Mouse (Mus musculus): Measurements from ENCODE around the gene Klhl29. TPM values are rescaled to one million over a fixed set of nuclear protein-coding genes. Genes with fewer than 3 reads are reported as not detected.

The Klhl29 gene
- polyA plus RNA-seq, 1 experiment from 2014 or later = 9.5 TPM

GRCm38 (mm10) chr12:5222439-5223202 lies 152.9 kb downstream of the Klhl29 start:
- Histone ChIP-seq H3K9me3 (ENCODE audit: control insufficient read depth, low read length) (no peaks in the 10 kb centered on the region), H3K4me3 (replicated peaks; ENCODE audit: low read depth, low read length) (no peak overlapping the region), H3K4me2 (ENCODE audit: low read length) (no peak overlapping the region), H3K27ac (replicated peaks; ENCODE audit: low read depth, low read length) (no peak overlapping the region), H3K4me1 (ENCODE audit: control insufficient read depth, insufficient read depth, low read length) (peaks cover 23% of the 10 kb centered on the region), H3K36me3 (ENCODE audit: control insufficient read depth, insufficient read depth, low read length) (no peaks in the 10 kb centered on the region), H3K9ac (replicated peaks; ENCODE audit: low read length) (no peak overlapping the region), H3K27me3 (ENCODE audit: control insufficient read depth, insufficient read depth, low read length) (no peaks in the 10 kb centered on the region)
- 94% methylated on average over 8 of the region's 8 CpGs for WGBS
- no peak for DNase-seq
- ATAC-seq (ENCODE audit: low FRiP score, low TSS enrichment) = no peak

GRCm38 (mm10) chr12:5219913-5220575 lies 155.4 kb downstream of the Klhl29 start:
- DNase-seq (peak; percentile 31), ATAC-seq (ENCODE audit: low FRiP score, low TSS enrichment) (no peak)
- H3K4me1 ChIP-seq (ENCODE audit: control insufficient read depth, insufficient read depth, low read length) = peaks cover 29% of the 10 kb centered on the region
- no peaks in the 10 kb centered on the region for H3K36me3 ChIP-seq (ENCODE audit: control insufficient read depth, insufficient read depth, low read length)
- H3K4me2 ChIP-seq (ENCODE audit: low read length) = no peak overlapping the region
- no peaks in the 10 kb centered on the region for H3K27me3 ChIP-seq (ENCODE audit: control insufficient read depth, insufficient read depth, low read length)
- WGBS = 61% methylated on average over 14 of the region's 14 CpGs
- no peak overlapping the region for H3K4me3 ChIP-seq (replicated peaks; ENCODE audit: low read depth, low read length)
- H3K9ac ChIP-seq (replicated peaks; ENCODE audit: low read length) = no peak overlapping the region
- no peaks in the 10 kb centered on the region for H3K9me3 ChIP-seq (ENCODE audit: control insufficient read depth, low read length)
- 0 out of 2 replicates have a peak overlapping the region, but pooled peaks have one; percentile 22 for H3K27ac ChIP-seq (replicated peaks; ENCODE audit: low read depth, low read length)

- Histone ChIP-seq H3K27ac (replicated peaks; ENCODE audit: low read depth, low read length) (peak overlapping the region; percentile 76), H3K4me3 (replicated peaks; ENCODE audit: low read depth, low read length) (no peak overlapping the region), H3K4me2 (ENCODE audit: low read length) (peak overlapping the region; percentile 22; the same call in 1 of the 2 replicates), H3K27me3 (ENCODE audit: control insufficient read depth, insufficient read depth, low read length) (no peaks in the 10 kb centered on the region), H3K9ac (replicated peaks; ENCODE audit: low read length) (peak overlapping the region; percentile 34; the same call in 1 of the 2 replicates), H3K36me3 (ENCODE audit: control insufficient read depth, insufficient read depth, low read length) (no peaks in the 10 kb centered on the region), H3K4me1 (ENCODE audit: control insufficient read depth, insufficient read depth, low read length) (peaks cover 43% of the 10 kb centered on the region), H3K9me3 (ENCODE audit: control insufficient read depth, low read length) (no peaks in the 10 kb centered on the region)
- 12% methylated on average over 15 of the region's 15 CpGs for WGBS
- DNase-seq (peak; percentile 83), ATAC-seq (ENCODE audit: low FRiP score, low TSS enrichment) (peak; percentile 79)
These were observed 159.4 kb downstream of the Klhl29 start for GRCm38 (mm10) chr12:5215836-5216747.

GRCm38 (mm10) chr12:5214266-5214665 lies 161.2 kb downstream of the Klhl29 start:
- no peaks in the 10 kb centered on the region for H3K9me3 ChIP-seq (ENCODE audit: control insufficient read depth, low read length)
- H3K4me2 ChIP-seq (ENCODE audit: low read length) = no peak overlapping the region
- 82% methylated on average over 9 of the region's 9 CpGs for WGBS
- DNase-seq = no peak
- H3K4me1 ChIP-seq (ENCODE audit: control insufficient read depth, insufficient read depth, low read length) = peaks cover 42% of the 10 kb centered on the region
- ATAC-seq (ENCODE audit: low FRiP score, low TSS enrichment) = no peak
- H3K36me3 ChIP-seq (ENCODE audit: control insufficient read depth, insufficient read depth, low read length) = 0 out of 2 replicates have a peak, but pooled peaks cover 4% of the 10 kb centered on the region
- H3K27me3 ChIP-seq (ENCODE audit: control insufficient read depth, insufficient read depth, low read length) = no peaks in the 10 kb centered on the region
- H3K4me3 ChIP-seq (replicated peaks; ENCODE audit: low read depth, low read length) = no peak overlapping the region
- H3K9ac ChIP-seq (replicated peaks; ENCODE audit: low read length) = no peak overlapping the region
- H3K27ac ChIP-seq (replicated peaks; ENCODE audit: low read depth, low read length) = peak overlapping the region; percentile 45; the same call in 1 of the 2 replicates

- no peak overlapping the region for H3K9ac ChIP-seq (replicated peaks; ENCODE audit: low read length)
- H3K4me2 ChIP-seq (ENCODE audit: low read length) = no peak overlapping the region
- H3K4me1 ChIP-seq (ENCODE audit: control insufficient read depth, insufficient read depth, low read length) = peaks cover 46% of the 10 kb centered on the region
- DNase-seq (peak; percentile 58), ATAC-seq (ENCODE audit: low FRiP score, low TSS enrichment) (0 out of 2 replicates have a peak, but pooled peaks have one; percentile 11)
- WGBS = 37% methylated on average over 13 of the region's 13 CpGs
- no peaks in the 10 kb centered on the region for H3K9me3 ChIP-seq (ENCODE audit: control insufficient read depth, low read length)
- H3K36me3 ChIP-seq (ENCODE audit: control insufficient read depth, insufficient read depth, low read length) = 0 out of 2 replicates have a peak, but pooled peaks cover 4% of the 10 kb centered on the region
- no peak overlapping the region for H3K4me3 ChIP-seq (replicated peaks; ENCODE audit: low read depth, low read length)
- peak overlapping the region; percentile 45 for H3K27ac ChIP-seq (replicated peaks; ENCODE audit: low read depth, low read length)
- no peaks in the 10 kb centered on the region for H3K27me3 ChIP-seq (ENCODE audit: control insufficient read depth, insufficient read depth, low read length)
These were observed 162.0 kb downstream of the Klhl29 start for GRCm38 (mm10) chr12:5213339-5214104.

- ATAC-seq (ENCODE audit: low FRiP score, low TSS enrichment) (no peak), DNase-seq (no peak)
- Histone ChIP-seq H3K4me3 (replicated peaks; ENCODE audit: low read depth, low read length) (no peak overlapping the region), H3K36me3 (ENCODE audit: control insufficient read depth, insufficient read depth, low read length) (peaks cover 12% of the 10 kb centered on the region; the same call in 1 of the 2 replicates), H3K27ac (replicated peaks; ENCODE audit: low read depth, low read length) (no peak overlapping the region), H3K9ac (replicated peaks; ENCODE audit: low read length) (no peak overlapping the region), H3K4me2 (ENCODE audit: low read length) (no peak overlapping the region), H3K27me3 (ENCODE audit: control insufficient read depth, insufficient read depth, low read length) (no peaks in the 10 kb centered on the region), H3K9me3 (ENCODE audit: control insufficient read depth, low read length) (no peaks in the 10 kb centered on the region), H3K4me1 (ENCODE audit: control insufficient read depth, insufficient read depth, low read length) (peaks cover 50% of the 10 kb centered on the region)
- WGBS = 81% methylated on average over 9 of the region's 9 CpGs
These were observed 163.6 kb downstream of the Klhl29 start for GRCm38 (mm10) chr12:5211884-5212283.

GRCm38 (mm10) chr12:5210786-5211185 lies 164.7 kb downstream of the Klhl29 start:
- Histone ChIP-seq H3K9me3 (ENCODE audit: control insufficient read depth, low read length) (no peaks in the 10 kb centered on the region), H3K4me2 (ENCODE audit: low read length) (no peak overlapping the region), H3K9ac (replicated peaks; ENCODE audit: low read length) (no peak overlapping the region), H3K4me3 (replicated peaks; ENCODE audit: low read depth, low read length) (no peak overlapping the region), H3K36me3 (ENCODE audit: control insufficient read depth, insufficient read depth, low read length) (peaks cover 12% of the 10 kb centered on the region; the same call in 1 of the 2 replicates), H3K27me3 (ENCODE audit: control insufficient read depth, insufficient read depth, low read length) (no peaks in the 10 kb centered on the region), H3K27ac (replicated peaks; ENCODE audit: low read depth, low read length) (no peak overlapping the region), H3K4me1 (ENCODE audit: control insufficient read depth, insufficient read depth, low read length) (peaks cover 40% of the 10 kb centered on the region)
- WGBS = 31% methylated on average over 9 of the region's 9 CpGs
- ATAC-seq (ENCODE audit: low FRiP score, low TSS enrichment) = no peak
- peak; percentile 61 for DNase-seq

Data from midbrain, embryonic 14.5 days (tissue).